Mouse (Mus musculus): ENCODE measurements around the gene Kif2a. TPM values are rescaled to one million over a fixed set of nuclear protein-coding genes. Genes with fewer than 3 reads are reported as not detected.

Gene Kif2a
- polyA plus RNA-seq, 1 experiment from 2014 or later = 20.3 TPM

DNA sequence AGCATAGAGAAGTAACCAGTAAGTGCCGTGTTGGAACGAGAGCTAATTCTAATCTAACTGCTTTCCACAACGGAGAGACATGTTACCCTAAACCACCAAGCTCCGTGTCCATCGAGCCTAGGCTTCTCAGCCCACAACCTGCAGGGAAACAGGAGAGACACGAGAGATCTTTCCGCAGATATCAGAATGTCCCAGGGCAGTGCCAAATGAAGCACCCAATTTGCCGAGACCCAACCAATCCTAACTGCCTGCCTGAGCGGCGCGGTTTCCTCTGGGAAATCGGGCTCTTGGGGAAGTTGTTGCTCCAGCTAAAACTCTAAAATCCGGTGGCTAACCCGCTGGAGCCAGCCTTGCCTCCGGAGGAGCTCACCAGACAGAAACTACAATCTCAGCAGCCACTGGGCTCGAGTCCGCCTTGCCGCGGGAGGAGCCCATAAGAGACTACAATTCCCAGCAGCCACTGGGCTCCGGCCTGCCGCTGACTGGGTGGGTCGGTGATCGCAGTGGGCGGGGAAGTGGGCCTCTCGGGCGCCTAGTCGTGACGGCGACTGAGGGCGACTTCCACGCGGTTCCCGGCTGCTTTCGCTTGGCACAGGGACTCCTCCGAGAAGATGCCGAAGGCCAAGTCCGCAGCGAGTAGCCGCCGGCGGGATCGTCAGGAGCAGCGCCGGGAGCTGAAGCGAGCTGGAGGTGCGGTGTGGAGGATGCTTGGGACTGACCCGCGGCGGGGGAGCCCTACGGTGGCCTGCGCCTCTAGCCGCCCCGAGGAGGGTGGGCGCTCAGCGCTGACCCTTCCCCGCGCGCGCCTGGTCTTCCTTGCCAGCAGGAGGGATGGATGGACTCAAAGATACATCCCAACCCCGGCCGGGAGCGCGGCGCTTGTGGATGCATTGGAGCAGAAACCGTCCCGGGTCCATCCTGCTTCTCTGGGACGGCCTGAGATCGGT is 75.1 kb downstream of the Kif2a start, which contains the start of gene Dimt1:
Gene Dimt1 (plus strand): TSS at position 534 of the 947 bp plus-strand sequence.
- ATAC-seq (ENCODE audit: low FRiP score, low TSS enrichment) = peak; percentile 99
- under 1% methylated on average over 68 of the region's 68 CpGs for WGBS

DNA sequence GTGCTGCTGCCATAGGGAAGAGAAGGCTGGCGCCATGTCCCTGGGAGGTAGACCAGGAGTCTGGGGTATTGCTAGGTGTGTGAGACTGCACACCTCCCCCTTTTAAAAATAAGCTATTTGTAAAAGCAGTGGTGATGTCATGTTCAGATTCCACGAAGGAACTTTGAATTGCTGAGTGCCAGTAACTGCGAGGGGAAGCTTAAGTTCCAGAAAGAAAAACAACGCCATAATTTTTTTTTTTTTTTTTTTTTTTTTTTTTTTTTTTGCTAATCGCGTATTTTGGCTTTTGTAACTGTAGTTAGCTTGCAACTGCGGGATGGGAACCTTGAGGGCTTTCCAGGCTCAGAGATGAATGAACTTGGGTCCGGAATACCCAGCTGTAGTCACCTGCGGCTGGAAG is 76.4 kb downstream of the Kif2a start:
- Histone ChIP-seq H3K27ac (ENCODE audit: low read depth, low read length) (no peak overlapping the region), H3K36me3 (ENCODE audit: control insufficient read depth, insufficient read depth, low read length) (peaks cover 13% of the 10 kb centered on the region), H3K9ac (ENCODE audit: low read depth, low read length) (no peak overlapping the region), H3K4me3 (ENCODE audit: low read length) (no peak overlapping the region), H3K27me3 (ENCODE audit: control insufficient read depth, insufficient read depth, low read length) (no peaks in the 10 kb centered on the region), H3K4me2 (replicated peaks; ENCODE audit: low read depth, low read length) (no peak overlapping the region), H3K4me1 (ENCODE audit: control insufficient read depth, insufficient read depth, low read length) (peaks cover 6% of the 10 kb centered on the region; the same call in 1 of the 2 replicates), H3K9me3 (ENCODE audit: control insufficient read depth, low read length) (no peaks in the 10 kb centered on the region)
- WGBS = 76% methylated on average over 9 of the region's 9 CpGs
- no peak for ATAC-seq (ENCODE audit: low FRiP score, low TSS enrichment)

More for the DNA sequence above, 75.1 kb downstream of the Kif2a start, which contains the start of gene Dimt1:
- no peaks in the 10 kb centered on the region for H3K9me3 ChIP-seq (ENCODE audit: control insufficient read depth, low read length)
- H3K27me3 ChIP-seq (ENCODE audit: control insufficient read depth, insufficient read depth, low read length) = no peaks in the 10 kb centered on the region
- peak within 1 kb of the TSS; percentile 73 for H3K4me2 ChIP-seq (replicated peaks; ENCODE audit: low read depth, low read length)
- H3K9ac ChIP-seq (ENCODE audit: low read depth, low read length) = peak within 1 kb of the TSS; percentile 90
- H3K4me3 ChIP-seq (ENCODE audit: low read length) = peak within 1 kb of the TSS; percentile 85
- H3K4me1 ChIP-seq (ENCODE audit: control insufficient read depth, insufficient read depth, low read length) = peaks cover 6% of the 10 kb centered on the region; the same call in 1 of the 2 replicates
- H3K36me3 ChIP-seq (ENCODE audit: control insufficient read depth, insufficient read depth, low read length) = peaks cover 22% of the 10 kb centered on the region
- peak within 1 kb of the TSS; percentile 65; the same call in 1 of the 2 replicates for H3K27ac ChIP-seq (ENCODE audit: low read depth, low read length)

DNA sequence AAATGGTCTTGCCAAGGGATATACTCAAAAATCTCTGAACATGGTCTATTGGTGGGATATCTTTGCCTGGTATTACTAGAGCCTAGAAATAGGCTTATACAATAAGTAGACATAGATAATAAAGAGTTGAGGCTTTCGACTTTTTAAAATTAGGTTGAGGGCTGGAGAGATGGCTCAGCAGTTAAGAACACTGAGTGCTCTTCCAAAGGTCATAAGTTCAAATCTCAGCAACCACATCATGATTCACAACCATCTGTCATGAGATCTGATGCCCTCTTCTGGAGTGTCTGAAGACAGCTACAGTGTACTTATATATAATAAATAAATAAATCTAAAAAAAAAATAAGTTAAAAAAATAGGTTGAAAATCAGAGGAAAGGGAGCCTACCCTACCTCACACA is 79.2 kb downstream of the Kif2a start:
- Histone ChIP-seq H3K27me3 (ENCODE audit: control insufficient read depth, insufficient read depth, low read length) (no peaks in the 10 kb centered on the region), H3K36me3 (ENCODE audit: control insufficient read depth, insufficient read depth, low read length) (no peaks in the 10 kb centered on the region), H3K9ac (ENCODE audit: low read depth, low read length) (no peak overlapping the region), H3K4me3 (ENCODE audit: low read length) (no peak overlapping the region), H3K9me3 (ENCODE audit: control insufficient read depth, low read length) (no peaks in the 10 kb centered on the region), H3K4me2 (replicated peaks; ENCODE audit: low read depth, low read length) (no peak overlapping the region), H3K27ac (ENCODE audit: low read depth, low read length) (no peak overlapping the region), H3K4me1 (ENCODE audit: control insufficient read depth, insufficient read depth, low read length) (peaks cover 2% of the 10 kb centered on the region; the same call in 1 of the 2 replicates)
- WGBS = 98% methylated on average over 1 of the region's 1 CpGs
- no peak for ATAC-seq (ENCODE audit: low FRiP score, low TSS enrichment)

- H3K27me3 ChIP-seq (ENCODE audit: control insufficient read depth, insufficient read depth, low read length) = no peaks in the 10 kb centered on the region
- H3K27ac ChIP-seq (ENCODE audit: low read depth, low read length) = no peak overlapping the region
- H3K9me3 ChIP-seq (ENCODE audit: control insufficient read depth, low read length) = no peaks in the 10 kb centered on the region
- WGBS = 30% methylated on average over 7 of the region's 7 CpGs
- no peak overlapping the region for H3K4me2 ChIP-seq (replicated peaks; ENCODE audit: low read depth, low read length)
- ATAC-seq (ENCODE audit: low FRiP score, low TSS enrichment) = no peak
- H3K4me1 ChIP-seq (ENCODE audit: control insufficient read depth, insufficient read depth, low read length) = no peaks in the 10 kb centered on the region
- H3K4me3 ChIP-seq (ENCODE audit: low read length) = no peak overlapping the region
- no peaks in the 10 kb centered on the region for H3K36me3 ChIP-seq (ENCODE audit: control insufficient read depth, insufficient read depth, low read length)
- H3K9ac ChIP-seq (ENCODE audit: low read depth, low read length) = no peak overlapping the region
Measured at GRCm38 (mm10) chr13:106941211-106941976, 80.5 kb downstream of the Kif2a start.

GRCm38 (mm10) chr13:106937138-106937472 is 84.8 kb downstream of the Kif2a start:
- 0 out of 2 replicates have a peak overlapping the region, but pooled peaks have one; percentile 96 for H3K9ac ChIP-seq (ENCODE audit: low read depth, low read length)
- ATAC-seq (ENCODE audit: low FRiP score, low TSS enrichment) = no peak
- H3K27me3 ChIP-seq (ENCODE audit: control insufficient read depth, insufficient read depth, low read length) = no peaks in the 10 kb centered on the region
- no peak overlapping the region for H3K27ac ChIP-seq (ENCODE audit: low read depth, low read length)
- peak overlapping the region; percentile 61 for H3K4me2 ChIP-seq (replicated peaks; ENCODE audit: low read depth, low read length)
- no peaks in the 10 kb centered on the region for H3K36me3 ChIP-seq (ENCODE audit: control insufficient read depth, insufficient read depth, low read length)
- H3K4me3 ChIP-seq (ENCODE audit: low read length) = peak overlapping the region; percentile 98
- 19% methylated on average over 7 of the region's 7 CpGs for WGBS
- H3K4me1 ChIP-seq (ENCODE audit: control insufficient read depth, insufficient read depth, low read length) = no peaks in the 10 kb centered on the region
- H3K9me3 ChIP-seq (ENCODE audit: control insufficient read depth, low read length) = no peaks in the 10 kb centered on the region

DNA sequence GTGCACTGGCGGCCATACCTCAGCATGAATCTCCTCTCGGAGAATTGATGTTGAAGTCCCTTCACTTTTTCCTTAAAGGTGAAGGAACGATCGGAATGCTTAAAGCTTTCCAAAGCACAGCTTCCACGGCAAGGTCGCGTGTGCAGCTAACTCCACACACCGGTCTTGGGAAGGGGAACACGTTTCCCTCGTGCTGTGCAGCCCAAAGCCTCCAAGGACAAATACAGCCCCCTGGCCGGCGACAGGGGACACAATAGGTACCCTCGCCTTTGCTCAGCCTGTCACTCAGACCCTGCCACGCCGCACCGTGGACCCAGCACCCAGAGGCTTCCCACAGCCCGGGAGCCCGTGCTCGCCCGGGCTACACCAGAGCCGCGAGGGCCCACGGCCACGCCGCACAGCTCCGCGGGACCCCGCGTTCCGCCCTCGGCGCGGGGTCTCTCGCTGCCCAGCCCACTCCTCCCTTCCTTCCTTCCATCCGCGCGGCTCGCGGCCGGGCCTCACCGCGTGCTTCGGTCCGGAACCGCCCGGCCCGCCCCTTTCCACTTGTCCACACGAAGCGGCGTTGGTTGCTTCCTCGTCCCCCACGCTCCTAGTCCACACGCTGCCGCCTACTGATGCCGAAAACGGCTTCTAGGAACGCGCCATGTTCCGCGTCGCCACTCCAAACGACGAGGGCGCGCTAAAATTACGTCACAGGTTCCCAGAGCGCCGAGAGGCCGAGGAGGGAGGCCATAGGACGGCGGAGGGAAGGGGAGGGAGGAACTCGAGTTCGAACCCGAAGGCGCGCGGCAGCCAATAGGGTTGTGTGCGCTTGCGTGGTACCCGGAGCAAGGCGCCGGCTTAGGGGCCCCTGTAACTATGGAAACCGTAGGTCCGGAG is 85.4 kb downstream of the Kif2a start, which contains the start of gene Ipo11:
Gene Ipo11 (minus strand): TSS at position 703 of the 882 bp plus-strand sequence.
- whole genome bisulfite sequencing = under 1% methylated on average over 84 of the region's 84 CpGs
- no peaks in the 10 kb centered on the region for H3K4me1 ChIP-seq (ENCODE audit: control insufficient read depth, insufficient read depth, low read length)
- peak within 1 kb of the TSS; percentile 98 for H3K4me3 ChIP-seq (ENCODE audit: low read length)
- ATAC-seq (ENCODE audit: low FRiP score, low TSS enrichment) = peak; percentile 98
- peak within 1 kb of the TSS; percentile 61 for H3K4me2 ChIP-seq (replicated peaks; ENCODE audit: low read depth, low read length)
- H3K9ac ChIP-seq (ENCODE audit: low read depth, low read length) = peak within 1 kb of the TSS; percentile 96
- H3K27ac ChIP-seq (ENCODE audit: low read depth, low read length) = peak within 1 kb of the TSS; percentile 83
- no peaks in the 10 kb centered on the region for H3K36me3 ChIP-seq (ENCODE audit: control insufficient read depth, insufficient read depth, low read length)
- no peaks in the 10 kb centered on the region for H3K27me3 ChIP-seq (ENCODE audit: control insufficient read depth, insufficient read depth, low read length)
- H3K9me3 ChIP-seq (ENCODE audit: control insufficient read depth, low read length) = no peaks in the 10 kb centered on the region

DNA sequence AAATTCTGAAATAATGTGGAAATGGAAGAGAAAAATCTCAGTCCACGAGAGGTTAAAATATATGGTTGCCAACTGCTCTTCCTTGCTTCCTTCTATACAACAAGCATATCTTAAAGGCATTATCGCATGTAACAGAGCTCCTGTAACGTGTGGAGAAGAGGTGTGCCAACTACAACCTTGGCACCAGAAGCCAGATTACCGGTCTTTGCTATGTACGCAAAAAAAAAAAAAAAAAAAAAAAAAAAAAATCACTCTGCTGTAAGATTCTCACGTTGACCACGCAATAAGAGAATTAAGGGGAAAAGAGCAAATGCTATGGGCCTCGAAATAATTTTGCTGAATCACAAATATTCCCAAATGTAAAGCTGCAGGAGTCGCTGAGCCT is 86.1 kb downstream of the Kif2a start:
- Histone ChIP-seq H3K4me2 (replicated peaks; ENCODE audit: low read depth, low read length) (peak overlapping the region; percentile 61), H3K9ac (ENCODE audit: low read depth, low read length) (peak overlapping the region; percentile 96), H3K4me1 (ENCODE audit: control insufficient read depth, insufficient read depth, low read length) (no peaks in the 10 kb centered on the region), H3K27me3 (ENCODE audit: control insufficient read depth, insufficient read depth, low read length) (no peaks in the 10 kb centered on the region), H3K4me3 (ENCODE audit: low read length) (peak overlapping the region; percentile 98), H3K36me3 (ENCODE audit: control insufficient read depth, insufficient read depth, low read length) (no peaks in the 10 kb centered on the region), H3K27ac (ENCODE audit: low read depth, low read length) (peak overlapping the region; percentile 83), H3K9me3 (ENCODE audit: control insufficient read depth, low read length) (no peaks in the 10 kb centered on the region)
- WGBS = 6% methylated on average over 9 of the region's 9 CpGs
- no peak for ATAC-seq (ENCODE audit: low FRiP score, low TSS enrichment)

- WGBS = 90% methylated on average over 2 of the region's 2 CpGs
- Histone ChIP-seq H3K4me2 (replicated peaks; ENCODE audit: low read depth, low read length) (no peak overlapping the region), H3K9ac (ENCODE audit: low read depth, low read length) (no peak overlapping the region), H3K4me1 (ENCODE audit: control insufficient read depth, insufficient read depth, low read length) (no peaks in the 10 kb centered on the region), H3K9me3 (ENCODE audit: control insufficient read depth, low read length) (peaks cover 14% of the 10 kb centered on the region), H3K27ac (ENCODE audit: low read depth, low read length) (no peak overlapping the region), H3K36me3 (ENCODE audit: control insufficient read depth, insufficient read depth, low read length) (peaks cover 5% of the 10 kb centered on the region), H3K4me3 (ENCODE audit: low read length) (no peak overlapping the region), H3K27me3 (ENCODE audit: control insufficient read depth, insufficient read depth, low read length) (no peaks in the 10 kb centered on the region)
- no peak for ATAC-seq (ENCODE audit: low FRiP score, low TSS enrichment)
Measured at GRCm38 (mm10) chr13:106929201-106929600, 92.7 kb downstream of the Kif2a start.
